Mouse (Mus musculus) CD4-positive helper T cell, adult 2 months (primary cell): Measurements from ENCODE around the gene Gpr162.
"Not testable (repeated sequence)": the region's sequence is repeated elsewhere in the genome, so short reads cannot be mapped to it uniquely, and the experiment has no call there.

Experiments
- DNase-seq: peaks from one replicate; pipeline ENCODE4 v3.0.0-alpha.2; 2012; ENCODE audit warnings: low read depth, missing footprints, low spot score

Gpr162 gene

GRCm38 (mm10) chr6:124840241-124841167, 23.3 kb downstream of the Gpr162 start, which contains the start of gene Gnb3:
Gene Gnb3, minus strand, starts transcription at chr6:124840275.
- no peak for DNase-seq

GRCm38 (mm10) chr6:124839805-124840204, 24.0 kb downstream of the Gpr162 start:
- no peak for DNase-seq

GRCm38 (mm10) chr6:124836411-124836810, 27.4 kb downstream of the Gpr162 start:
- no peak for DNase-seq

- DNase-seq = no peak
These were observed 28.3 kb downstream of the Gpr162 start for GRCm38 (mm10) chr6:124835531-124835930.

GRCm38 (mm10) chr6:124834512-124835081, 29.2 kb downstream of the Gpr162 start:
- DNase-seq = no peak

- no peak for DNase-seq
These were observed 32.1 kb downstream of the Gpr162 start for GRCm38 (mm10) chr6:124831649-124832048.

- not testable (repeated sequence) for DNase-seq
These were observed 32.6 kb downstream of the Gpr162 start for GRCm38 (mm10) chr6:124831199-124831598.

- peak; percentile 96 for DNase-seq
These were observed 33.7 kb downstream of the Gpr162 start for GRCm38 (mm10) chr6:124829799-124830700.

- DNase-seq = peak; percentile 100
These were observed 34.6 kb downstream of the Gpr162 start, which contains the start of the genes Usp5 and Cdca3 for GRCm38 (mm10) chr6:124828868-124829798. Gene Usp5, minus strand, starts transcription at chr6:124829484. Gene Cdca3, plus strand, starts transcription at chr6:124829547.

GRCm38 (mm10) chr6:124828101-124828592, 35.6 kb downstream of the Gpr162 start:
- DNase-seq = peak; percentile 56

GRCm38 (mm10) chr6:124822049-124822448, 41.7 kb downstream of the Gpr162 start:
- DNase-seq = no peak

- no peak for DNase-seq
These were observed 42.9 kb downstream of the Gpr162 start for GRCm38 (mm10) chr6:124820891-124821290.

GRCm38 (mm10) chr6:124817971-124818370, 45.8 kb downstream of the Gpr162 start:
- no peak for DNase-seq

GRCm38 (mm10) chr6:124817563-124817962, 46.2 kb downstream of the Gpr162 start:
- no peak for DNase-seq

GRCm38 (mm10) chr6:124817125-124817524, 46.7 kb downstream of the Gpr162 start:
- DNase-seq = no peak

GRCm38 (mm10) chr6:124816611-124817010, 47.2 kb downstream of the Gpr162 start:
- no peak for DNase-seq

- DNase-seq = no peak
These were observed 48.7 kb downstream of the Gpr162 start for GRCm38 (mm10) chr6:124814858-124815774.

- no peak for DNase-seq
These were observed 49.3 kb downstream of the Gpr162 start for GRCm38 (mm10) chr6:124814448-124814847.

- peak; percentile 82 for DNase-seq
These were observed 49.9 kb downstream of the Gpr162 start, which contains the start of gene Tpi1 for GRCm38 (mm10) chr6:124813933-124814332. Gene Tpi1, minus strand, starts transcription at chr6:124814296.
